Mouse (Mus musculus) neural tube, embryonic 11.5 days (tissue): ENCODE data around the gene Zbtb18. TPM values are rescaled to one million over a fixed set of nuclear protein-coding genes. Genes with fewer than 3 reads are reported as not detected.

Experiments used
- polyA plus RNA-seq: library from polyadenylated mRNA; unstranded; fragments of >200 nt; fragmentation: Nextera tagmentation; extraction: Ambion mirVana; gene quantifications from 2 replicates; pipeline ENCODE4 v1.2.1, GENCODE M21; 2014

The Zbtb18 gene
- polyA plus RNA-seq, 1 experiment from 2014 or later: 11.6 TPM

Other genes with a start within 250 kb of the Zbtb18 start
- 23.6 and 25.3 TPM in 2 replicates for gene Akt3, start 184.1 kb upstream of the Zbtb18 start, polyA plus RNA-seq